In genomic region chr9:113981099-113981880, GRCm38 (mm10) we compare ENCODE assay signal across 8 mouse cellular contexts. TPM values are rescaled to one million over a fixed set of nuclear protein-coding genes. Genes with fewer than 3 reads are reported as not detected.
DNase-seq lines count a peak whose midpoint lies in the region; ATAC-seq and TF ChIP-seq lines count a peak whose summit lies in the region.

No protein-coding gene starts in this region.

- no peak for TF ChIP-seq CTCF in kidney, postnatal 0 days (IDR thresholded peaks at IDR 0.05; ENCODE audit: low read depth)

- H3K36me3 ChIP-seq in kidney, postnatal 0 days (ENCODE audit: insufficient read depth, low read length) = peaks cover 10% of the 10 kb centered on the region; the same call in 1 of the 2 replicates

- no peak overlapping the region for H3K4me3 ChIP-seq in kidney, postnatal 0 days (replicated peaks; ENCODE audit: low read depth, low read length)

- DNase-seq in cerebellum, adult 11 months = peak; percentile 18
- DNase-seq in MN1 (ENCODE audit: low spot score) = peak; percentile 82
- peak; percentile 48 for DNase-seq in gastrocnemius, postnatal 25 days
- peak; percentile 29 for DNase-seq in kidney, postnatal 0 days (ENCODE audit: low spot score)
- peak; percentile 12 for DNase-seq in lung, postnatal 14 days
- DNase-seq in testis, postnatal 10 days (ENCODE audit: low spot score) = no peak
- no peak for DNase-seq in thymus, postnatal 10 days (ENCODE audit: low spot score in 2 of 2)

- no peak overlapping the region for H3K4me2 ChIP-seq in kidney, postnatal 0 days (ENCODE audit: low read length)

- 0 out of 2 replicates have a peak, but pooled peaks cover 3% of the 10 kb centered on the region for H3K4me1 ChIP-seq in kidney, postnatal 0 days (replicated peaks; ENCODE audit: insufficient read depth, low read length)

- 64% methylated on average over 16 of the region's 16 CpGs for WGBS in kidney, postnatal 0 days

- no peak overlapping the region for H3K9ac ChIP-seq in kidney, postnatal 0 days (ENCODE audit: low read depth, low read length)

- H3K27ac ChIP-seq in kidney, postnatal 0 days = no peak overlapping the region

- no peak for ATAC-seq in cerebellum, adult (ENCODE audit: insufficient number of reproducible peaks, low FRiP score, low TSS enrichment)
- ATAC-seq in kidney, postnatal 0 days (replicated peaks; ENCODE audit: low FRiP score, low read depth) = no peak; the same call in 1 of the 2 replicates

- no peaks in the 10 kb centered on the region for H3K9me3 ChIP-seq in kidney, postnatal 0 days (replicated peaks; ENCODE audit: low read length)

- no peaks in the 10 kb centered on the region for H3K27me3 ChIP-seq in kidney, postnatal 0 days (ENCODE audit: insufficient read depth, low read length)

RNA-seq across cellular contexts. Expression of gene Ubp1, which starts 50.6 kb away (rescaled TPM):
- total RNA-seq in gastrocnemius, postnatal 25 days (2021) = 10 to 100 TPM; 14.6 to 14.8 TPM
- 23.7 and 26.1 TPM in 2 replicates for polyA plus RNA-seq in kidney, postnatal 0 days (2015; fragmentation: Nextera tagmentation; extraction: Ambion mirVana)

Comparison
In these comparisons a context has a peak if more than half of its experiments do, and no peak if none do; other contexts are left out.
1. DNase-seq: peak in cerebellum, adult 11 months (single experiment), MN1 (single experiment), gastrocnemius, postnatal 25 days (single experiment), kidney, postnatal 0 days (single experiment) and lung, postnatal 14 days (single experiment); none in testis, postnatal 10 days (single experiment) and thymus, postnatal 10 days (0 of 2).